Mouse (Mus musculus) hindbrain, embryonic 12.5 days (tissue): ENCODE data around the gene Gpx2. TPM values are rescaled to one million over a fixed set of nuclear protein-coding genes. Genes with fewer than 3 reads are reported as not detected.

Experiments used
- ATAC-seq: fragments of 200-750 bp; cut with Nextera tagmentation; 2 replicates; pipeline ENCODE4 v1.8.0; 2017; ENCODE audit warnings: moderate TSS enrichment; ENCODE audit not compliant: low FRiP score
- H3K27ac ChIP-seq: fragments of 300-500 bp; sonication (generic); 2 replicates; pipeline ENCODE4 v1.5.1; 2016; ENCODE audit warnings: mild to moderate bottlenecking
- H3K27me3 ChIP-seq: fragments of 300-500 bp; sonication (generic); 2 replicates; pipeline ENCODE4 v1.6.1; 2016; ENCODE audit warnings: mild to moderate bottlenecking
- H3K36me3 ChIP-seq: fragments of 300-500 bp; sonication (generic); 2 replicates; pipeline ENCODE4 v1.6.1; 2016; ENCODE audit warnings: mild to moderate bottlenecking
- H3K4me1 ChIP-seq: fragments of 300-500 bp; sonication (generic); 2 replicates; pipeline ENCODE4 v1.6.1; 2016
- H3K4me2 ChIP-seq: fragments of 300-500 bp; sonication (generic); replicated peaks from 2 replicates; pipeline ENCODE4 v1.6.1; 2016; ENCODE audit warnings: mild to moderate bottlenecking
- H3K4me3 ChIP-seq: fragments of 300-500 bp; sonication (generic); 2 replicates; pipeline ENCODE4 v1.5.1; 2016; ENCODE audit warnings: mild to moderate bottlenecking
- H3K9ac ChIP-seq: fragments of 300-500 bp; sonication (generic); 2 replicates; pipeline ENCODE4 v1.6.1; 2016; ENCODE audit warnings: mild to moderate bottlenecking, moderate library complexity
- H3K9me3 ChIP-seq: fragments of 300-500 bp; sonication (generic); replicated peaks from 2 replicates; pipeline ENCODE4 v1.6.1; 2016; ENCODE audit warnings: mild to moderate bottlenecking
- WGBS: fragments of 180-500 bp; shearing (Covaris S2); methylation state at CpG from one replicate; pipeline ENCODE4 v1.1.7; 2016; 5-methylcytosine and 5-hydroxymethylcytosine counted together
- polyA plus RNA-seq: library from polyadenylated mRNA; unstranded; fragments of >200 nt; fragmentation: Nextera tagmentation; extraction: Ambion mirVana; gene quantifications from 2 replicates; pipeline ENCODE4 v1.2.1, GENCODE M21; 2016

Gene Gpx2
- 0.38 and 0.44 TPM in 2 replicates for polyA plus RNA-seq

- 62% methylated on average over 5 of the region's 5 CpGs for WGBS
- no peak within 1 kb of the TSS for H3K4me2 ChIP-seq
- no peaks in the 10 kb centered on the region for H3K27me3 ChIP-seq
- no peak within 1 kb of the TSS for H3K27ac ChIP-seq
- H3K4me1 ChIP-seq = peaks cover 6% of the 10 kb centered on the region
- no peak within 1 kb of the TSS for H3K9ac ChIP-seq
- H3K4me3 ChIP-seq = no peak within 1 kb of the TSS
- no peaks in the 10 kb centered on the region for H3K9me3 ChIP-seq
- ATAC-seq = no peak
- 0 out of 2 replicates have a peak, but pooled peaks cover 3% of the 10 kb centered on the region for H3K36me3 ChIP-seq
Measured at GRCm38 (mm10) chr12:76795350-76795749, at the start of gene Gpx2. Gene Gpx2, minus strand, starts transcription at chr12:76795554.

- Histone ChIP-seq H3K36me3 (no peaks in the 10 kb centered on the region), H3K4me1 (no peaks in the 10 kb centered on the region), H3K4me3 (no peak overlapping the region), H3K9ac (no peak overlapping the region), H3K4me2 (no peak overlapping the region), H3K9me3 (no peaks in the 10 kb centered on the region), H3K27me3 (no peaks in the 10 kb centered on the region), H3K27ac (no peak overlapping the region)
- ATAC-seq = no peak
- 91% methylated on average over 15 of the region's 15 CpGs for WGBS
Measured at GRCm38 (mm10) chr12:76844346-76845061, 49.1 kb upstream of the Gpx2 start.

- Histone ChIP-seq H3K27me3 (no peaks in the 10 kb centered on the region), H3K9me3 (no peaks in the 10 kb centered on the region), H3K9ac (no peak overlapping the region), H3K4me2 (no peak overlapping the region), H3K4me3 (no peak overlapping the region), H3K27ac (no peak overlapping the region), H3K4me1 (peaks cover 8% of the 10 kb centered on the region), H3K36me3 (no peaks in the 10 kb centered on the region)
- WGBS = 80% methylated on average over 6 of the region's 6 CpGs
- ATAC-seq = no peak
Measured at GRCm38 (mm10) chr12:76840081-76840480, 44.7 kb upstream of the Gpx2 start.

DNA sequence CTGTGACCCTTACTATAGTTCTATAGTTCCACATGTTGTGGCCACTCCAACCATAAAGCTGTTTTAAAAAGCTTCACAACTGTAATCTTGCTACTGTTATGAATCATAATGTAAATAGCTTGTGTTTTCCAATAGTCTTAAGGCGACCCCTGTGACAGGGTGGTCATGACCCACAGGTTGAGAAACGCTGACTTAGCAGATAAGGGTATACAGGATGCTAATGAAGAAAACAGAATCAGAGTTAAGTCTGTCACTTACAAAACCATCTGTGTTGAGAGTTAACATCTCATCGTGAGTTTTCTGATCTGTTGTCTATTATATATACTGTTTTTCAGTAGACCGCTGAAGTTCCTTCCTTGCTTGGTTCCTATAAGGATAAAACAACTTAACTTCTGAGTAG, 43.9 kb upstream of the Gpx2 start:
- 95% methylated on average over 4 of the region's 4 CpGs for WGBS
- no peak overlapping the region for H3K9ac ChIP-seq
- no peaks in the 10 kb centered on the region for H3K36me3 ChIP-seq
- H3K27me3 ChIP-seq = no peaks in the 10 kb centered on the region
- ATAC-seq = no peak
- H3K4me1 ChIP-seq = peaks cover 8% of the 10 kb centered on the region
- no peak overlapping the region for H3K4me2 ChIP-seq
- no peak overlapping the region for H3K4me3 ChIP-seq
- no peak overlapping the region for H3K27ac ChIP-seq
- H3K9me3 ChIP-seq = no peaks in the 10 kb centered on the region

DNA sequence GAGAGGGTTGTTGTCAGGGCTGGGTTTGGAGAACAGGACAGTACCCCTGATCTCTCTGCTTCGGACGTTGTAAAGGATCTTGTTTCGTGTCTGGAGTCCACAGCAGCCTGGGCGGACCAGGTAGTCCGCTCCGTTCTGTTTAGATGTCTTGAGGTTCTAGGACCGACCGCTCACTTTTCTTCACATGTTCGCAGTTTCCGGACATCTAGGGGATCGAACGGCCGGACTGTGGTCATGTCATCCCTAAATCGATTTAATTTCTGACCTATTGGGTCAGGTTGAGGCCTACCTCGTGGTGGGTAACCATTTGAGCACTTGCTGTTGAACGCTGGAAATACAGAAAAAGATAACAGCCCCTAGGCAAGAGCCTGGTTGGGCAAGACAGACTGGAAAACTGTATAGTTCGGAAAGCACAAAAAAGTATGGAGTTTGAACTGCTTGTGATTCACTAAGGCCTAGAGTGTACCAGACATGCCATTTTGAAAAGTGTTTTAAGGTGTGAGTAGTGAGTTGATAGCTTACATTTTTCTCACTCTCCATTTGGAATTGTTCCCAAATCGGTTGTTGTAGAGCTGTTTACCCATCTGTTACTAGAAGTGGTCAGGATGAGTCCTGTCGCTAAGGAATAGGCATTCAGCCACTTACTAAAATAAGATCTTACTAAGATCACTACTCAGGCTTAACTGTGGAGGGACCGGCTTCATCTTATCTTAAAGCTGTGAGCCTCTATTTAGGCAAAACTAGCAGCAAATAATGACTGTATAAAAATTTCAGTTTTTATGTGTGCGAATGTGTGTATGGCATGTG, 42.7 kb upstream of the Gpx2 start:
- Histone ChIP-seq H3K4me2 (peak overlapping the region; percentile 54), H3K9ac (peak overlapping the region; percentile 70), H3K27ac (no peak overlapping the region), H3K36me3 (no peaks in the 10 kb centered on the region), H3K4me1 (peaks cover 8% of the 10 kb centered on the region), H3K27me3 (no peaks in the 10 kb centered on the region), H3K9me3 (no peaks in the 10 kb centered on the region), H3K4me3 (peak overlapping the region; percentile 66)
- ATAC-seq = no peak; the same call in 1 of the 2 replicates
- WGBS = 14% methylated on average over 21 of the region's 21 CpGs

GRCm38 (mm10) chr12:76837101-76837843, 41.9 kb upstream of the Gpx2 start:
- WGBS = under 1% methylated on average over 43 of the region's 43 CpGs
- Histone ChIP-seq H3K27me3 (no peaks in the 10 kb centered on the region), H3K4me3 (peak overlapping the region; percentile 66), H3K9ac (peak overlapping the region; percentile 70), H3K4me1 (peaks cover 8% of the 10 kb centered on the region), H3K27ac (peak overlapping the region; percentile 60; the same call in 1 of the 2 replicates), H3K36me3 (no peaks in the 10 kb centered on the region), H3K4me2 (peak overlapping the region; percentile 54), H3K9me3 (no peaks in the 10 kb centered on the region)
- peak; percentile 99 for ATAC-seq

GRCm38 (mm10) chr12:76832704-76833103, 37.4 kb upstream of the Gpx2 start:
- Histone ChIP-seq H3K36me3 (no peaks in the 10 kb centered on the region), H3K4me1 (0 out of 2 replicates have a peak, but pooled peaks cover 2% of the 10 kb centered on the region), H3K27me3 (no peaks in the 10 kb centered on the region), H3K9ac (no peak overlapping the region), H3K27ac (no peak overlapping the region), H3K4me2 (no peak overlapping the region), H3K9me3 (no peaks in the 10 kb centered on the region), H3K4me3 (no peak overlapping the region)
- no peak for ATAC-seq
- WGBS = 3% methylated on average over 3 of the region's 3 CpGs

DNA sequence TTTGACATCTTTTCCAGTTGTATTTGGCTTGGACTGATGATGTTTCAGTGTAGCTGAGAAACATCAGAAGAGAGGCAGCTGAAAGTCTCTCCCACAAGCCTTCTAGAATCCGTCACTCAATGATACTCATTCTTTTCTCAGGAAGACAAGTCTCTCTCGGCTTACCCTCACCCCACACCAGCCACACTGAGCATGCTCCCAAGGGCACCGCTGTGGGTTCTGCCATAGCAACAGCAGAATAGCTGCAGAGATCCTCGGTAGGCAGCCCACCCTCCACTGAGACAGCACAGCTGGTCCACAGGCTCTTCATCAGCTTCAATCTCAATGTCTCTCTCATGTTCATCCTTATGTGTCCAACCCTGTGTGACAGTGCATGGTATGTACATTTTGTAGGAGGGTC, 29.9 kb upstream of the Gpx2 start:
- 63% methylated on average over 4 of the region's 4 CpGs for WGBS
- Histone ChIP-seq H3K27ac (no peak overlapping the region), H3K9ac (no peak overlapping the region), H3K27me3 (peaks cover 37% of the 10 kb centered on the region), H3K4me3 (no peak overlapping the region), H3K36me3 (no peaks in the 10 kb centered on the region), H3K4me1 (peaks cover 20% of the 10 kb centered on the region), H3K4me2 (no peak overlapping the region), H3K9me3 (no peaks in the 10 kb centered on the region)
- no peak for ATAC-seq

GRCm38 (mm10) chr12:76822651-76823041, 27.3 kb upstream of the Gpx2 start, which contains the start of gene Rab15:
Gene Rab15, minus strand, starts transcription at chr12:76822908.
- 2% methylated on average over 17 of the region's 17 CpGs for WGBS

GRCm38 (mm10) chr12:76822002-76822650, 26.8 kb upstream of the Gpx2 start:
- H3K36me3 ChIP-seq = no peaks in the 10 kb centered on the region
- peak overlapping the region; percentile 73 for H3K4me3 ChIP-seq
- peak overlapping the region; percentile 84 for H3K27ac ChIP-seq
- peaks cover 25% of the 10 kb centered on the region for H3K4me1 ChIP-seq
- peaks cover 37% of the 10 kb centered on the region for H3K27me3 ChIP-seq
- ATAC-seq = peak; percentile 79
- H3K9me3 ChIP-seq = no peaks in the 10 kb centered on the region
- under 1% methylated on average over 61 of the region's 66 CpGs for WGBS
- peak overlapping the region; percentile 87 for H3K4me2 ChIP-seq
- H3K9ac ChIP-seq = peak overlapping the region; percentile 89

More at GRCm38 (mm10) chr12:76822651-76823041, 27.3 kb upstream of the Gpx2 start, which contains the start of gene Rab15:
- Histone ChIP-seq H3K9me3 (no peaks in the 10 kb centered on the region), H3K4me1 (peaks cover 25% of the 10 kb centered on the region), H3K27me3 (peaks cover 37% of the 10 kb centered on the region), H3K4me2 (peak within 1 kb of the TSS; percentile 87), H3K36me3 (no peaks in the 10 kb centered on the region), H3K27ac (peak within 1 kb of the TSS; percentile 84), H3K9ac (peak within 1 kb of the TSS; percentile 89), H3K4me3 (peak within 1 kb of the TSS; percentile 73)
- ATAC-seq = peak; percentile 55

GRCm38 (mm10) chr12:76820615-76821014, 25.3 kb upstream of the Gpx2 start:
- Histone ChIP-seq H3K4me2 (peak overlapping the region; percentile 87), H3K27me3 (peaks cover 37% of the 10 kb centered on the region), H3K27ac (no peak overlapping the region), H3K9me3 (no peaks in the 10 kb centered on the region), H3K4me3 (no peak overlapping the region), H3K36me3 (no peaks in the 10 kb centered on the region), H3K4me1 (peaks cover 27% of the 10 kb centered on the region), H3K9ac (0 out of 2 replicates have a peak overlapping the region, but pooled peaks have one; percentile 89)
- no peak for ATAC-seq
- 57% methylated on average over 4 of the region's 4 CpGs for WGBS
